Mouse (Mus musculus) bone marrow macrophage, adult 2 months (primary cell): ENCODE measurements around the gene C2cd2.

Experiments used
- CTCF ChIP-seq: IDR thresholded peaks from 2 replicates; pipeline ENCODE4 v1.5.1; 2012; ENCODE audit warnings: low read depth, mild to moderate bottlenecking, low read length, moderate library complexity
- POLR2A ChIP-seq: IDR thresholded peaks from 2 replicates; pipeline ENCODE4 v1.6.1; 2012; ENCODE audit warnings: mild to moderate bottlenecking, low read depth, low read length, borderline replicate concordance

GRCm38 (mm10) chr16:97882891-97883290 lies 79.5 kb downstream of the C2cd2 start:
- TF ChIP-seq CTCF, result no peak
- TF ChIP-seq POLR2A, result no peak
